Comparison of ENCODE assay signal across 35 mouse cellular contexts in the genomic region with DNA sequence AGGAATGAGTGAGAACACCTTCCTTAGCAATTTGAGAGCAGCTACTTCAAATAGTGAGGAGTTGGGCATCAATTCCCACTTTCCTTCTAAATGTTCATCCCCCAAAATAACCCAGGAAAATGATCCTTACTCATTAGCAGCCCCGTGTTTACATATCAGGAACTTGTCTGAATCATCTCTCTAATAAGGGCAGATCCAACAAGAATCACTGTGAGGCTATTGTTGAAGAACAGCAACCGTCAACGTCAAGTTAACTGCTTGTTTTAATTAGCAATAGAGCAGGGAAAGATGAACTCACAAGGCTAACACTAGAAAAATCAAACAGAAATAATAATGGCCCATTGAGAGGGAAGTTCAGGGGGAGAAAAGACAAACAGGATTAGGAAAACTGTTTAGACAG.
"Had no signal": no experiment of that assay in that cellular context is flagged by ENCODE, and none has a peak within 500 bp of the region (broad histone marks: within the 10 kb centered on the region; RNA-seq: fewer than 3 reads in every experiment).

No protein-coding gene starts in this region.

- H3K27ac ChIP-seq: heart, embryonic 10.5 days; heart, embryonic 13.5 days; heart, embryonic 15.5 days; hindbrain, embryonic 10.5 days; hindbrain, embryonic 12.5 days; hindbrain, embryonic 13.5 days; hindbrain, embryonic 14.5 days; hindbrain, embryonic 15.5 days; hindbrain, postnatal 0 days; intestine, embryonic 15.5 days; kidney, embryonic 15.5 days; kidney, postnatal 0 days; layer of hippocampus, adult 2 months had no signal

- H3K9ac ChIP-seq: heart, embryonic 12.5 days; heart, embryonic 13.5 days; heart, embryonic 15.5 days; hindbrain, embryonic 12.5 days; hindbrain, embryonic 13.5 days; hindbrain, embryonic 14.5 days; hindbrain, embryonic 15.5 days; intestine, embryonic 15.5 days; kidney, embryonic 15.5 days had no signal

- H3K4me2 ChIP-seq: heart, embryonic 11.5 days; heart, embryonic 12.5 days; heart, embryonic 13.5 days; heart, embryonic 15.5 days; hindbrain, embryonic 12.5 days; hindbrain, embryonic 13.5 days; hindbrain, embryonic 14.5 days; hindbrain, embryonic 15.5 days; intestine, embryonic 15.5 days; kidney, embryonic 15.5 days had no signal

- H3K27me3 ChIP-seq: heart, embryonic 12.5 days; heart, embryonic 13.5 days; heart, embryonic 15.5 days; hindbrain, embryonic 12.5 days; hindbrain, embryonic 13.5 days; hindbrain, embryonic 15.5 days; intestine, embryonic 15.5 days; kidney, embryonic 15.5 days had no signal

- H3K4me1 ChIP-seq: heart, embryonic 10.5 days; heart, embryonic 12.5 days; heart, embryonic 13.5 days; heart, embryonic 15.5 days; hindbrain, embryonic 10.5 days; hindbrain, embryonic 12.5 days; hindbrain, embryonic 13.5 days; hindbrain, embryonic 15.5 days; intestine, embryonic 15.5 days; kidney, embryonic 15.5 days had no signal

- H3K36me3 ChIP-seq: heart, embryonic 10.5 days; heart, embryonic 12.5 days; heart, embryonic 13.5 days; heart, embryonic 15.5 days; hindbrain, embryonic 10.5 days; hindbrain, embryonic 12.5 days; hindbrain, embryonic 13.5 days; hindbrain, embryonic 15.5 days; intestine, embryonic 15.5 days; kidney, embryonic 15.5 days had no signal

- H3K9me3 ChIP-seq: heart, embryonic 10.5 days; heart, embryonic 13.5 days; heart, embryonic 15.5 days; hindbrain, embryonic 10.5 days; hindbrain, embryonic 12.5 days; hindbrain, embryonic 13.5 days; hindbrain, embryonic 15.5 days; intestine, embryonic 15.5 days; kidney, embryonic 15.5 days had no signal

- ATAC-seq: hindbrain, embryonic 16.5 days; hindbrain, postnatal 0 days; inflammation-experienced regulatory T-cells, adult 6 months; intestine, embryonic 15.5 days; intestine, embryonic 16.5 days; intestine, postnatal 0 days had no signal

- H3K4me3 ChIP-seq: heart, embryonic 10.5 days; heart, embryonic 12.5 days; heart, embryonic 13.5 days; heart, embryonic 15.5 days; hindbrain, embryonic 10.5 days; hindbrain, embryonic 12.5 days; hindbrain, embryonic 13.5 days; hindbrain, embryonic 15.5 days; intestine, embryonic 15.5 days; kidney, embryonic 15.5 days; layer of hippocampus, adult 2 months had no signal

- DNase-seq: heart, postnatal 10 days; heart, postnatal 14 days; heart, postnatal 36 days; heart, postnatal 4 days; kidney, adult 11 months; kidney, adult 18-20 months; kidney, adult 2 months; kidney, adult 8-10 months; kidney, adult 9 months; kidney, postnatal 10 days; kidney, postnatal 14 days; kidney, postnatal 25 days; kidney, postnatal 36 days; kidney, postnatal 4 days; layer of hippocampus, adult 9-11 months; layer of hippocampus, postnatal 36 days had no signal
